Mouse (Mus musculus): ENCODE measurements at regions not wholly inside any gene's neighbourhood (a gene's known extent, or its start where the extent isn't known, plus 50 kb on each side); places are given as distances from the start of the nearest gene placed in this dataset.
"Not testable (repeated sequence)": the region's sequence is repeated elsewhere in the genome, so short reads cannot be mapped to it uniquely, and the experiment has no call there.

DNA sequence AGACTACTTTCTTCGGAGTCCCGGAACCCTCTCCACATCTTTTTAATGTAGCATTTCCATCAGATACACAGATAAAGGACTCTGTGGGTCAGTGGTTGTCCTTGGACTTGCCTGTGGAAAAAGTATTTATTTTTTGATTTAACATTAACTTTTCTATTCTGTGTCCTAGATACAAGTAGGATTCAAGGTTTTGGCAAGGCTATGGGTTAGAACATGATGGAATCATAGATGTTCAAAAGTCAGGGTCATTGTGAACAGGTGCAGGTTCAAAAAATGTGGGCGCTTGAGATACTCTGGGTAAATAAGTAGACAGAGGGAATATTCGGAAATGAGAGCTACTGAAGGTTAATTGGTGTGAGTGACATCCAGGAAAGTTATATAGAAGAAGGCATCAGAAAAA, 347.7 kb downstream of the Cypt12 start:
- intact Hi-C loops (cut with DNase I) = no loop called here
- DNase-seq (ENCODE audit: low spot score in 2 of 2) = no peak

DNA sequence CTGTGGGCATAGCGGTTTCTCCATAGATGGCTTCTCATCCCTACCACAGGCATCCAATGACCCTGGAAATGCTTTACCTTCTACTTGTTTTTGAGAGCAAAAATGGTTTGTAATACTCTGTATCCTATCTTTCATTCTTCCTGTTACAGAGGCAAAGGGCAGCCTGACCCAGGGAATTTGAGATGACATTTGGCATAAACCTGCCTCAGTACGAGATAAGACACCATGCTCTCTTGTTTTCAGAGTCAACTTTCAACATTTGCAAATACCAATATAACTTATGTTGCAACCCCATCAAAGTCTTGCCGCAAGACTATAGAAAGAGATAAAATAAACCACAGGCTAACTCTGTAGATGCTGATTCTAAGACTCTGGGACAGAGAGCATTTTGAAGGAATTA, 350.5 kb downstream of the Cypt12 start:
- DNase-seq (ENCODE audit: low spot score in 2 of 2) = no peak
- intact Hi-C loops (cut with DNase I) = no loop called here

DNA sequence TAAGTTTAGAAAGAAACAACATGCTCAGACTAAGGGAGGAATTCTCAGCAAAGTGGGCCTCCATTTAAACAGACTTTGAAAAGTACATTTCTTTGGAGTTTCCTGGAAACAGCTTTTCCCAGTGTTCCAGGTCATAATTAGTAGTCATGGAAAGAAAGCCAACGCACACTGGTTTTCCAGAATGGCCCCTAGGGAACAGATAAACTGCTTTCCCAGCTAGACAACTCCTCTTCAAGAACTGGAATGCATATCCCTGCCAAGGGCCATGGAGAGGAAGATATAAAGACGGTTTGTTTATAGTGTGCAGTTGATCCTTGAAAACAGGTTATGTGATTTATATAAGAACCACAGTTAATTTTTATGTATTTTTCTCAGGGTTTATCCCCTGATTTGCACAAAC, 351.3 kb downstream of the Cypt12 start:
- no peak for DNase-seq (ENCODE audit: low spot score in 2 of 2)
- intact Hi-C loops (cut with DNase I) = no loop called here

DNA sequence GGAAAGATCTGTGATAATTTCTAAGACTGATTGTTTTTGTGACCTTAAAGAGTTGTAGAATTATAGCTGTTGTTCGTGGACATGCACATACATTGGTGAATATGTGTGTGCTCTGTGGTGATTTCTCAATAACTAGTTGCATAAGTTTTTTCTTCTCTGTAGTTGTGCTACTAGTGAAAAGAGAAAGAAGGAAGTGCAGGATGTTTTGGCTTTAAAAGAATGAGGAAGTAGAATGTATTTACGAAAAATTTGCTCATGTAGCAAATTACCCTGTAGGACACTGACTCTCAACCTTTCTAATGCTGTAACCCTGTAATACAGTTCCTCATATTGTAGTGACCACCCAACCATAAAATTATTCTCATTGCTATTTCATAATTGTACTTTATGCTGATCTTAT, 371.2 kb downstream of the Cypt12 start:
- intact Hi-C loops (cut with DNase I) = no loop called here
- DNase-seq (ENCODE audit: low spot score in 2 of 2) = no peak

DNA sequence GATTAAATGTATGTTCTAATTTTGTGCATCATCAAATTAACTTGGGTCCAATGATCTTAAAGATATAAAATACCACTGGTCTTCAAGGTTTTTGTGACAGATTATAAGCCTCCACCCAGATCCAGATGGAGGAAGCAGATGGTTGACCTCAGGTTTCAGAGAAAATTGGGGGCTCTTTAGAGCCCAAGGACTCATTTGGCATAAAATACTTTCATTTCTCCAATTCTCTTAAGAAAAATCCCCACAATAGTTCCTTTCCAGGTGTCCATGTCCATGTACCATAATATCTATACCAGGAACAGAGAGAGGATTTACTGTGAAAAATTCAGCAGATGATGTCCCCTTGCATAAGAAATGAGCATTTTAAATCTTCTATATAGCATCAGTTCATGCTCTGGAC, 385.0 kb downstream of the Cypt12 start:
- no peak for DNase-seq (ENCODE audit: low spot score in 2 of 2)
- intact Hi-C loops (cut with DNase I) = no loop called here

DNA sequence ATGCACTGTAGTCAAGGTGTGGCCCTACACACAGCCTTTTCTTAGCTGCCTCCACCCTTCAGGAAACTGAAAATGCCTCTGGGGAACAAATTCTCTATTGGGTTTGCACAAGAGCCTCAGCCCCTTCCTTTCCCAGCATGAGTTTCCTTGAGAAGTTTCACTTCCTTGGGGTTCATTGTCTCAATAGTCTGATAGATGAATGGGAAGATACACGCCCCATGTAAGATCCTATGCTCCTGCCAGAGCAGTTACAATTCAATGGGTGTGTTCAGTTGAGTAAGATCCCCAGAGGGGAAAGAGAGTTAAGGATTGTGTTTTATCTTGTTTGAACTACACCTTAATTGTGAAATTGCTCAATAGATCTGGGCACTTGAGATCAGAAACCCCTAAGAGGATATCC, 391.0 kb downstream of the Cypt12 start:
- intact Hi-C loops (cut with DNase I) = no loop called here
- no peak for DNase-seq (ENCODE audit: low spot score in 2 of 2)

DNA sequence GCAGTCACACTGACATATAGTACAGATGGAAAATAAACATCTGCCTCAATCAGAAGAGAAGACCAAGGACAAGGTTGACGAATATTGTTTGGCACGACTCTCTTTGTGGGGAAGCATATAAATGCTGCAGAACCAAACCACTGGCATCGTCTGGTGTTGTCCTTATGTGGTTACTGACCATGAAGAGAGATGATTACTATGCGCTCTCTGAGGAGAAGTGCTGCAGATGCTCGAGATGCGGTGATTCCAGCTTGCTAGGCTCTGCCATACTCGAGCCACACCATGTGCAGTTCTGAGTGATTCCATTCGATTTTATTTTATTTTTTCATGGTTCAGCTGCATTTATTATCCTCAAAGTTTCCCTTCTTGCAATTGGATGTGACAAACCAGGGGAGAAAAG, 393.5 kb downstream of the Cypt12 start:
- intact Hi-C loops (cut with DNase I) = no loop called here
- DNase-seq (ENCODE audit: low spot score in 2 of 2) = no peak

DNA sequence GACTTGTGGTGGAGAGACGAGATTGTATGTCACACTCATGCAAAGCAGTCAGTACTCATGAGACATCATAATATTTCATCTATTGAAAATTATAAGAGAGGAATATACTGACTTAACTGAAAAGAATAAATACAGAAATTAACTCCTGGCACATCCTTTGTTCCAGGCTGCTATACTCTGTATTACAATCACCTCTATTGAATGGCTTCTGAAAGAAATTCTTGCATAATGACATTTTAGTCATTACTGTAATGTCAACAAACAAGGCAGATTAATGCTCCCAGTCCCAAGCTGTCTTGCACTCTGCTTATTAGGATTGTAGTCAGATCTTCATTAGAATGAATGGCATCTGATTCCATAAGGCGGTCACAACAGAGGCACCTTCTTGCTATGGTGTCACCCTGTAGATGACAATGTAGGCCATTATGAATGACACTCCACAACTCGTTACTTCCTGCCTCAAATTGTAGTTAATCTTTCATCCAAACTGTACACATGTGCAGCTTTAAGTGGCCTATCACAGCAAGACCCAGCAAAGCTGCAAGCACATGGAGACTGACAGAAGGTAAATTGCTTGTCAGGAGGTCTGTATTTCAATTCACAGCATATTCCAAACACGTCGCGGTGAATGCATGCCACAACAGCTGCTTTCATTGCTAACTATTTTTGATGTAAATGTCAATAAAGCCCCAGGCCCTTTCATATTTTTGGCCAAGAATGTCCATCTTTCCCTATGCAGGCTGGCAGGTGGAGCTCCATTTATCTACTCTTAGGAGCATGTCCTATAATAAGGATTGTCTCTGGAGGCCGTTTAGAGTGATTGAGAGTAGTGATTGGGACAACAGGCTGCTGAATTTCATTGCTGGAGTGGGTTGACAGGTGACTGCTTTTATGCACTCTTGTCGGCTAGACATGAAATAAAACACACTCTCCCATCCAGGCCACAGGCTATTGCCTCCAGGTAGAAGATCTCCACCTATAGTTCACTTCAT, 430.1 kb downstream of the Cypt12 start:
- no peak for DNase-seq (ENCODE audit: low spot score in 2 of 2)
- intact Hi-C loops (cut with DNase I) = no loop called here

DNA sequence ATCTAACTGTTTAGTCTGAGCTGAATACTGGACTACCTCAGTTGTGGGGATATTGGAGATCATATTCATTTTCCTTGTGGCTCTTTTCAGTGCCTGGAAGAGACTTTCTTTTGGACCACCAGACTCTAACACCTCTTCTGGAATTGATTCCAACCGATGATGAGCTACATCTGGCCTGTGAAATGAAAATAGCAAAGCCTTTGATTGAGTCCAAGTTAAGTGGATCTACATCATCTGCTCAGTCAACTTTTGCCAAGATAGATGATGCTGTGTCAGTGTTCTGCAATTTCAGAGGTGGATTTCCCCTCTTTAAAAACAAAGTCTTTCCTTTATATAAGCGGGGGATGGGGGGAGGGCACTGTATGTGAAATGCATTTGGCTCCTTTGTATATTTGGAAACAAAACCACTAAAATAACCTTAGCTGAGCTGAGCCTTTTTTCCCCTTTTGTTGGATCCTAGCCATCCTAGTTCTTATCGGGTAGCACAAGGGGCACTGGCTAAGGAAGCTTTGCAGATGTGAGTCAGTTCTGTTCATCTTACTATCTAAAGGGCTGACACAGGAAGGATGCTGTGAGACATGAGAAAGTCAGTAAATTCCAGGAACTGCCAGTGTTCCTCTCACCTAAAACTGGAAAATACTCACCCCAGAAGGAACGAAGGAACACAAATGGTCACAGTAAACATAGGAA, 473.8 kb downstream of the Cypt12 start:
- peak; percentile 5 for DNase-seq (ENCODE audit: low spot score in 2 of 2)
- intact Hi-C loops (cut with DNase I) = no loop called here

DNA sequence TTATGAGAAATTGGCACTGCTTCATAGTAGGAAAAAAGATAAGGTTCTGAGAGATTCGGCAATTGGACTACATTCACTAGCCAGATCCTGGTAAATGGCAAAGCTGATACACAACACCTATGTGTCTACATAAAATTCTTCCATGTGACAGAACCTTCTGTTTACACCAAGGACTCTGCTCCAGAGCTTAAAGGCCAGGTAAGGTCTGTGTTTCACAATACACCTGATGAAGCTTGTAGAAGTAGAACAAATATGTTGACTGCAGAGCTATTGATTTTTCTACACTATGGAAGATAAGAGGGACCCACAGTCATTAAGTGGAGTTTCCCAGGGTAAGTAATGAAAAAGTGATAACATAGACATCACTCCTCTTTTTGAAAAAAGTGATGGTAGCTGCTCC, 480.7 kb downstream of the Cypt12 start:
- intact Hi-C loops (cut with DNase I) = no loop called here
- no peak for DNase-seq (ENCODE audit: low spot score in 2 of 2)

DNA sequence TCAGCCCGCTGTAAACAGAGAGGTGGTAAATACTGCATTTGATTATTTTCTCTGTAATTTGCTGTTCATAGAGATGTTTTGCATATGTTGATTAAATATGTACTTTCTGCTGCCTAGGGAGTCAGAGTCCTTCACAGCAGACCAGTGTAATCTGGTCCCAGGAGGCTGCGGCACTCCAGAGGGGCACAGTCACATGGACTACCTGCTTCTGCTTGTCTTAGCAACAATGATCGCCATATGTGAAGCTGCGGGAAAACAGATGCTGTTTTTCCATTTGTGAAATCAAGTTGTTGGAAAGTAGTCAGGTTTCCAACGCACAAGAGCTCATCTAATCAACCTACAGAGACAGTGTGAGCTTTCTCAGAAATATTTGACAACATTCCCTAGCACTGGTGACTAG, 490.6 kb downstream of the Cypt12 start:
- no peak for DNase-seq (ENCODE audit: low spot score in 2 of 2)
- intact Hi-C loops (cut with DNase I) = no loop called here

DNA sequence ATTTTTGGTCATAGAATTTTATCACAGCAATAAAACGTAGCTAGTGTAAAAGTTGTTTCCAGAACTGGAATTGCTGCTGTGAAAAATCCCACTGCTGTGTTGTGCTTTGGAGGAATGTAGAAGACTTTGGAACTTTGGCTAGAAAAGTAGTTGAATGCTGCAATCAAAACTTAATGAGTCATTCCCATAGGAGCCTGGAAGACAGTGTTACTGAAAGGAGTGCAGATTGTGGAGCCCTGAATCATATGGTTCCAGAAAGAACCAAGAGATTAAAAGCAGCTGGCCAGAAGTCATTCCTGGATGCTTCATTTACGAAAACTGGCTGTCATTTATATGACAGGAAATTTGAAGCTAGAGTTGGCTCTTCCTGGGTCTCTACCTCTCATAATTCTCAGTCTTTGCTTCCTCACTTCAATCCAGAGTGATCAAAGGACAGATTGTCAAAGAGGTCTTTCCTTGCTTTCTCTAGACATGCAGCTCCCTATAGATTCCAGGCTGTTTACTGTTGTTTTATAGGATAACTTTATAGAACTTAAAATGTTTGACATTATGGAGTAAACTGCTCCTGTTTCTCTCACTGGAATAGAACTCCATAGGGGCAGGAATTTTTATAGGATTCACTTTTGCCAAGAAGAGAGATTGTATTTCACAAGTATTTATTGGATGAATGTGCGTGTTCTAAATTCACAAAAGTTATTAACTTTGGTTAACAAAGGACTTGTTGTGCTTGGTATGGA, 504.2 kb downstream of the Cypt12 start:
- no peak for DNase-seq (ENCODE audit: low spot score in 2 of 2)
- intact Hi-C loops (cut with DNase I) = no loop called here

DNA sequence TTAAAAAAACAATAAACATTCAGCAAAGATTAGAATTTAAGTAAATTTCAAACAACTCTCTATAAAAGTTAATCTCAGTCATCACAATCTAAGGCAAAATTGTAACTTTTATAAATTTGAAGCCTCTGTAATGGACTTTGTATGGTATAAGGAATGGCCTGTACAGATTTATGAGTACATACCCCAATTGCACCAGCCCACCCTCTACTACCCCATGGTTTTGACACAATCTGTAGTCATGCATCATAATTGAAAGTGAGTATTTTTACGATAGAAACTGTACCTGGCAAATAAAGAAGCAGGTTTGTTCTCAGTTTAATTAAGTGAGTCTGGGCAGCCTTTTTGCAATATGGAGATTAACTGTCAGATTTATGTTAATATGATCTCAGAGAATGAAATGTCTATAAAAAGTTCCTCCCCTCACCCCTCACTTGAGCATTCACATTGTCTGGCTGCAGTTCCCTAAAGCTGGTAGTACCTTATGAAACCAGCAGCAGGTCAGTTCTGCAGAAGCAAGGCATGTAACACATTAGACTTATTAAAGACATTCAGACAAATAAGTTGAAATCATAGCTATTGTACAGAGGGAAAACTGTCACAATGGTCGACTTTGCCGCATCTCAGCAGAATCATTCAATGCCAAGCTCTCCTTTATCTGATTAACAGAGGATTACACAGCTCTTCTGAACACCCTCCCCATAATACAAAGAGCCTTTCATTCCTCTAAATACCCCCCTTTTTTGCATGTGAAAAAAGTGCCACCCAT, 505.2 kb downstream of the Cypt12 start:
- no peak for DNase-seq (ENCODE audit: low spot score in 2 of 2)
- intact Hi-C loops (cut with DNase I) = no loop called here

DNA sequence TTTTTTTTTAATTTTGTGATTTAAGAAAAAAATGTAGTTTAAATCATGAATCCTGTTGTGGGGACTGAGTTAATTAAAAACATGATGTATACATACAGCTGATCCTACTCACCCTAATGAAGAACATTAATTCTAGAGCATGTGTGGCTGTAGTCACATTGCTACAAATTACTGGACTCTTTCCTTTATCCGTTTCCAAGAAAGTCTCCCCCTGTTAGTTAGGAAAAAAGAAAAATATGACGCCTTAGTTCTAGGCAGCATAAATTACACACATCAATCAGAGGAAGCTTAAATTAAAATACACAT, 505.7 kb downstream of the Cypt12 start:
- intact Hi-C loops (cut with DNase I) = no loop called here
- DNase-seq (ENCODE audit: low spot score in 2 of 2) = no peak

DNA sequence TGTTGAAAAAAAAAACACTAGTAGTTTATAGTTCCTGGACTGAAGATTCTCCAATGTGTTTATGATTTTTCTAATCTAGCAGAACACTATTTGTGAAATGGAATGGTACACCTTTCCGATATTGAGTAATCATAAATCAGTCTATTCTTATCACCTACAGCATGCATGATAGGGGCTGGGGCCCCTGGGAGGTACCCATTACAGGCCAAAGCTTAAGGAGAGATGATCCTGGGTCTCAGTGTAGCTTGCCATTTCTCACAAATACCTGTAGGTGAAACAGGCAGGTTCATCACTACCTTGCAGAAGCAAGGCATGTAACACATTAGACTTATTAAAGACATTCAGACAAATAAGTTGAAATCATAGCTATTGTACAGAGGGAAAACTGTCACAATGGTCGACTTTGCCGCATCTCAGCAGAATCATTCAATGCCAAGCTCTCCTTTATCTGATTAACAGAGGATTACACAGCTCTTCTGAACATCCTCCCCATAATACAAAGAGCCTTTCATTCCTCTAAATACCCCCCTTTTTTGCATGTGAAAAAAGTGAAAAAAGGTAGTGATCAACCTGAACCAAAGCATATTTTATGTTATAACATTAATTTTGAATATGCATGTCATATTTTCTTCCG, 506.5 kb downstream of the Cypt12 start:
- intact Hi-C loops (cut with DNase I); DNase-seq (ENCODE audit: low spot score in 2 of 2): not testable (repeated sequence)

DNA sequence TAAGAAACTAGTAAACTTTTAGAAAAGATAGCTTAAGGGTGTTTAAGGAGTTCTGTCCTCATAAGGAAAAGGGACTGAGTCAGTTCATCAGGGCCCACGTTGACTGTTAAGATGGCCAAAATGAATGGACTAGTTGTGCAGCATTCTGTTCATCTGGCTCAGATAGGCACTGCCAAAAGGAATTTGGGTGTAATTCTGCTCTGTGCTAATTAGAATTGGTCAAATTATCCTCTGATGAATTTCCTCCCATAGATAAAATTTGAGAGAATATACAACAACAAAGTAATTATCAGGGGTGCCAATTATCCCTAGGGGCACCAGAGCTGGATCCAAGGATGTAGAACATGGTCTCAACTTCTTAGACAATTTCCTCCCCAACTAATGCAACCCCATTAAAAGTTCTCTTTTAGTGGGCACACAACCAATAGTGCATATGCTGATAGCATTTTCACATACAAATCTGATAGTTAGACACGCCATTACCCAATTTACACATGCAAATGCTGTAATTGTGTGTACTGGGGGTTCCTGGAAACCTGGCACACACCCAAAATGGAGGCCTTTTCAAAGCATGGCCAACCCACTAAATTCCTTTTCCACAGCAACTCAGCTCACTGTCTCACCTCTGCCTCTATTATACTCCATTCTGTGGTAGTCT, 508.0 kb downstream of the Cypt12 start:
- intact Hi-C loops (cut with DNase I) = no loop called here
- DNase-seq (ENCODE audit: low spot score in 2 of 2) = no peak

DNA sequence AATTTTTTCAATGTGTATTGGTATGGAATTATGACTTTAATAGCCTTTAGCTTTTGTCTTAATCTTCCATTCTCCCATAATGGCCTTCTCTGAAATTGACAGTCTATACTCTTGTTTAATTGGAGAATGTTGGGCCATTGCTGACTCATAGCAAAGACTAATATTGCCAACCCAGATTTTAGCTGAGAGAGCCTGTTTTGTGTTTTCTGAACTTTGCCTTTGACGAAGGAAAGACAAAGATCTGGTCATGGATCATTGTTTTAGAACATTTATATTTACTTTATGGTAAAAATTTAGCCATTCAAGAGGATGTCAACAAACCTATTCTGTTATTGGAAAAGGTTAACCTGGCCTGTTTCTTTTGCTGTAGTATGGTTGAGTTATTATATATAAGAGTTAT, 512.1 kb downstream of the Cypt12 start:
- DNase-seq (ENCODE audit: low spot score in 2 of 2) = no peak
- intact Hi-C loops (cut with DNase I) = no loop called here

DNA sequence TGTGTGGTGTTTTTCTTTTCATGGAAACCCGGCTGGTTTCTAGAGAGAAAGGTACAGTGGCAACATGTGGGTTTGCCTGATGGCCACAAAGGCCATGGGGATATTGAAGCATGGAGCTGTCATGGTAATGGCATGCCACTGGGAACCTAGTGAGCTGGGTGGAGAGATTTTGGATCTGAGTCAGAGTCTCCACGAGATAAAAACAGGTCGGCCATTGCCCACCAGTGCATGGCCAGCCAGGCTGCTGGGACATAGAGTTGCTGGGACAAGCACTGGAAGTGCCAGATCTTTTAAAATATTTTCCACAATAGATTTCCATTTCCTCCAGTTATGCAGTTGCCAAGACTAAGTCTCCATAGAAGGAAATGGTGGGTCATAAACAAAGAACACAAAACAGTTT, 523.6 kb downstream of the Cypt12 start:
- intact Hi-C loops (cut with DNase I) = no loop called here

DNA sequence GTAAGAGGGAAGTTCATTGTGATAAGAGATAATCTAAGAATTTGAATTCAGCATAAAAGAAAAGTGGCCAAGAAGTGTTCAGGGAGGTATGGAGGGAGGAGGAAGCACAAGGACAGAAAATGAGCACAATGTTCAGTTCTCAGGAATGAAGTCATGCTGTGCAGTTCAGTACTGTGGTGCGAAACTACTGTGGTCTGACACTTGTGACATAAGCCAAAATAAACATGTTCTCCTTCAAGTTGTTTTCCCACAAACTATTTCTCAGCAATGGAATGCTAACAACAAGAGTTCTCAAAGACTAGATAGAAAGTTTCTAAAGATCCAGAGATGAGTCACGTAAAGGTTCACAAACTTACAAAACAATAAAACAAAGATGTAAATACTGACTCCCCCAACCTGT, 531.3 kb downstream of the Cypt12 start:
- intact Hi-C loops (cut with DNase I) = no loop called here
- DNase-seq (ENCODE audit: low spot score in 2 of 2) = no peak

More for the DNA sequence above, 523.6 kb downstream of the Cypt12 start:
- no peak for DNase-seq (ENCODE audit: low spot score in 2 of 2)

Measured in left cerebral cortex, postnatal 36 days (tissue).